Mouse (Mus musculus) limb, embryonic 13.5 days (tissue): ENCODE measurements at regions not wholly inside any gene's neighbourhood (a gene's known extent, or its start where the extent isn't known, plus 50 kb on each side); places are given as distances from the start of the nearest gene placed in this dataset.

Experiments used
- ATAC-seq: fragments of 200-750 bp; cut with Nextera tagmentation; 2 replicates; pipeline ENCODE4 v1.8.0; 2017; ENCODE audit warnings: low read depth, moderate number of reproducible peaks, moderate TSS enrichment; ENCODE audit not compliant: low FRiP score
- H3K27ac ChIP-seq: fragments of 300-500 bp; sonication (generic); 2 replicates; pipeline ENCODE4 v1.5.1; 2015; ENCODE audit warnings: inconsistent platforms, mild to moderate bottlenecking, moderate library complexity
- H3K27me3 ChIP-seq: fragments of 300-500 bp; sonication (generic); 2 replicates; pipeline ENCODE4 v1.6.1; 2015; ENCODE audit warnings: mild to moderate bottlenecking, inconsistent platforms
- H3K36me3 ChIP-seq: fragments of 300-500 bp; sonication (generic); 2 replicates; pipeline ENCODE4 v1.6.1; 2015; ENCODE audit warnings: inconsistent platforms, mild to moderate bottlenecking, moderate library complexity
- H3K4me1 ChIP-seq: fragments of 300-500 bp; sonication (generic); 2 replicates; pipeline ENCODE4 v1.6.1; 2015; ENCODE audit warnings: inconsistent platforms
- H3K4me2 ChIP-seq: fragments of 300-500 bp; sonication (generic); replicated peaks from 2 replicates; pipeline ENCODE4 v1.6.1; 2015; ENCODE audit warnings: inconsistent platforms, mild to moderate bottlenecking, moderate library complexity
- H3K4me3 ChIP-seq: fragments of 300-500 bp; sonication (generic); 2 replicates; pipeline ENCODE4 v1.5.1; 2015; ENCODE audit warnings: moderate library complexity, mild to moderate bottlenecking, inconsistent platforms
- H3K9ac ChIP-seq: fragments of 300-500 bp; sonication (generic); 2 replicates; pipeline ENCODE4 v1.6.1; 2015; ENCODE audit warnings: mild to moderate bottlenecking, inconsistent platforms
- H3K9me3 ChIP-seq: fragments of 300-500 bp; sonication (generic); 2 replicates; pipeline ENCODE4 v1.6.1; 2016; ENCODE audit warnings: inconsistent platforms
- WGBS: fragments of 180-500 bp; shearing (Covaris S2); methylation state at CpG from one replicate; pipeline ENCODE4 v1.1.7; 2015; 5-methylcytosine and 5-hydroxymethylcytosine counted together

DNA sequence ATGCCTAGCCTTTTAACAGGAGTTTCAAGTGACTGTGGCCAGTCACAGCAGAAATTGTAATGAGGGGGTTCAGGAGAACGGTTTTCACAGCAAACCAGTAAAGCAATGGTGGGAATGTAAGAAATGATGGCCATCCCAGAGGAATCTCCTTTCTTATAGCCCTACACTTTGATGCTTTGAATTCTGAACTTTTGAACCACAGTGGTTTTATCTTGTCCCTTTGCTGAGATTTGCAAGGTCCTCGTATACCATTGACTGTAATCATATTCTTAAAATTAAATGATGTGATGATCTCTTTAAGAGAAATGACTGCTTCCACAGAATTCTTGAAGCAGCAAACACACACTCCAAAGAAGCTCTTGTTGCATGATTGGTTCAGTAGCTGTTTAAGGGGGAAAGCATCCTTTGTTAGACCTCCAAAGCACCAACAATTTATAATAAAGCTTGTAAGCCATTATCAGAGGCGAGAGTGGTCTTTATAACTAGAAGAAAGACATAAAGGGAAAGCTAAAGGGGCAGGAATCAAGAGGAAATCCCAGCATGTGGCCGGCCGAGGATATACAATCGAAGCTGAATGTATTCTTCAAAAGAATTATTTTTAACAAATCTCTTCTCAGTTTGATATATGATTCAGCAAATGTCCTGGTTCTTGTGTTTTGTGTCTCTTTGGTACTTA, 56.3 kb upstream of the Robo2 start:
- Histone ChIP-seq H3K4me2 (no peak overlapping the region), H3K4me1 (0 out of 2 replicates have a peak, but pooled peaks cover 2% of the 10 kb centered on the region), H3K27me3 (no peaks in the 10 kb centered on the region), H3K9me3 (no peaks in the 10 kb centered on the region), H3K27ac (no peak overlapping the region), H3K9ac (no peak overlapping the region), H3K4me3 (no peak overlapping the region), H3K36me3 (no peaks in the 10 kb centered on the region)
- ATAC-seq = no peak
- 53% methylated on average over 6 of the region's 6 CpGs for WGBS

DNA sequence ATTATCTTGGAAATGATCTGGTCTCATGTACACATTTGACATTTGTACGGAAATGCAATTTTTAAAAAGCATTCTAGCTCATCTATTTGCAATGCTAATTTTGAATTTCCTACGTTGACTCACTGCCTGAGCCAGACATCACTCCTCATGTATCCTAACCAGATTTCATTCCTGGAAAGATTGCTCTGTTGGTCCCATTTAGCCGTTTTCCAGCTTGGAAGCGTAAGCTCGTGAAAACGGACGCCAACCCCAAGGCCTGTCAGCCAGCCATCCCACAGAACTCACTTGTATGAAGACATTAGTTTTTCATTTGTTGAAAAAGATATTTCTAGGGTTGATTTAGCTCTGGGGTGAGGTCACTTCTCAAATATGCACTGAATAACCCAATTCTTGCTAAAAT, 55.5 kb upstream of the Robo2 start:
- Histone ChIP-seq H3K9me3 (no peaks in the 10 kb centered on the region), H3K4me3 (no peak overlapping the region), H3K9ac (no peak overlapping the region), H3K27me3 (no peaks in the 10 kb centered on the region), H3K36me3 (no peaks in the 10 kb centered on the region), H3K4me2 (no peak overlapping the region), H3K4me1 (0 out of 2 replicates have a peak, but pooled peaks cover 2% of the 10 kb centered on the region), H3K27ac (no peak overlapping the region)
- no peak for ATAC-seq
- WGBS = 70% methylated on average over 7 of the region's 7 CpGs

DNA sequence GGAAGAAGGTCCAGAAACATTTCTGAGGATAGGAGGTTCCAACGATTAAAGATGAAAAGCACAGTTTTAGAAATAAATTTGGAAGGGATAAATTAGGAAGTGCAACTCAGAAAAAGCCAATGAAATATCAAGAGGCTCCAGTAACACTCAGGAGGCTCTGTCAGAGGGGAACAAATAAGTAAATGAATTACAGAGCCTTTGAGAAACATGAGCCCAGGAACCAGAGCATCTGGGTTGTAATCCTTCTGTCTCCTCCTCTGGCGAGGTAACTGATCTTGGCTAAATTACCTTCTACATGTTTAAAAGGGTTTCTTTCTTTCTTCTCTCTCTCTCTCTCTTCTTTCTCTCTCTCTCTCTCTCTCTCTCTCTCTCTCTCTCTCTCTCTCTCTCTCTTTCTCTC, 53.2 kb upstream of the Robo2 start:
- no peak for ATAC-seq
- no peak overlapping the region for H3K4me2 ChIP-seq
- 31% methylated on average over 2 of the region's 2 CpGs for WGBS

DNA sequence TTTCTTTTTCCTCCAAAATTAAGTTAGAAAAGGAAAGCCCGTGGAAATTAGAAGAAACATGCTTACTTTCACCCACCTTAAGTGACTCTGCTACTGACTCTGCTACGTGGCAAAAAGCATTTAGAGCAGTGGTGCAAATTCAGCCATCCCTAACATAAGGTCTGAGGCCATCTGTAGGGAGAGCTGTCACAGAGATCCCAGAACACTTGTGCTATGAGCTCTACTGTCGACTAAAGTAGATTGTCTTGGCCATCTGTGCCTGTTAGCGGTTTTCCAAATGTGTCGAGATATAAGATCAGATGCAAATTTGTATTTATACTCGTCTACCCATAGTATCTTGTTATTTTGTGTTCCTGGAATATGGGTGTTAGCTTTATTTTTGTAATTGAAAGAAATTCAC, 52.7 kb upstream of the Robo2 start:
- no peak overlapping the region for H3K9ac ChIP-seq
- no peaks in the 10 kb centered on the region for H3K9me3 ChIP-seq
- H3K4me2 ChIP-seq = no peak overlapping the region
- no peaks in the 10 kb centered on the region for H3K27me3 ChIP-seq
- H3K4me3 ChIP-seq = no peak overlapping the region
- 39% methylated on average over 6 of the region's 6 CpGs for WGBS
- H3K36me3 ChIP-seq = no peaks in the 10 kb centered on the region
- 0 out of 2 replicates have a peak, but pooled peaks cover 2% of the 10 kb centered on the region for H3K4me1 ChIP-seq
- no peak overlapping the region for H3K27ac ChIP-seq
- no peak for ATAC-seq

More for the DNA sequence above, 53.2 kb upstream of the Robo2 start:
- no peaks in the 10 kb centered on the region for H3K36me3 ChIP-seq
- 0 out of 2 replicates have a peak, but pooled peaks cover 2% of the 10 kb centered on the region for H3K4me1 ChIP-seq
- H3K27ac ChIP-seq = no peak overlapping the region
- no peaks in the 10 kb centered on the region for H3K27me3 ChIP-seq
- no peak overlapping the region for H3K9ac ChIP-seq
- no peaks in the 10 kb centered on the region for H3K9me3 ChIP-seq
- no peak overlapping the region for H3K4me3 ChIP-seq

DNA sequence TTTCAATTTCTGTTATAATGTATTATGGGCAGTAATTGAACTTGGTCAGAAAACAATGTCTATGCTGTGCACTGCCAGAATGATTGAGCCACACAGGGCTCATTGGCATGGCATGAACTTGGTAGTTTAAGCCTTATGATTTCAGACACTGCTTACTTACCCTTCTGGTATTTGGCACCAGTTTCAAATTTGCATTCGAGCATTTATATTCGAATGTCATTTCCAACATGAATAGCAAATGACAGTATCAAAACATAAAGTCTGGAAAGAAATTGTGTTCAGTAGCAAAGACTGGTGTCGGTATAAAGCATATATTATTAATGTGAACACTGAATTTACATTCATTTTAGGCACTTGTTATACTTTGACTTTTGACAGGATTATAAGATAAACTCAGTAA, 50.8 kb upstream of the Robo2 start:
- no peaks in the 10 kb centered on the region for H3K4me1 ChIP-seq
- no peak for ATAC-seq

More for the DNA sequence above, 50.8 kb upstream of the Robo2 start:
- Histone ChIP-seq H3K27ac (no peak overlapping the region), H3K9me3 (no peaks in the 10 kb centered on the region), H3K27me3 (no peaks in the 10 kb centered on the region), H3K4me2 (no peak overlapping the region), H3K4me3 (no peak overlapping the region), H3K36me3 (no peaks in the 10 kb centered on the region), H3K9ac (no peak overlapping the region)
- WGBS = 86% methylated on average over 3 of the region's 3 CpGs
